Mouse (Mus musculus) brain, embryonic 14.5 days (tissue): ENCODE results near the gene Ctrl.

Experiments
- CTCF ChIP-seq: fragments of 200-500 bp; IDR thresholded peaks from 2 replicates; pipeline ENCODE4 v1.5.1; 2012; ENCODE audit warnings: inconsistent platforms, mild to moderate bottlenecking, moderate library complexity, borderline replicate concordance; ENCODE audit not compliant: insufficient read depth, insufficient read length; ENCODE audit errors: extremely low read depth
- POLR2A ChIP-seq: fragments of 200-500 bp; IDR thresholded peaks from 2 replicates; pipeline ENCODE4 v1.6.1; 2012; ENCODE audit warnings: mild to moderate bottlenecking, inconsistent platforms, borderline replicate concordance; ENCODE audit not compliant: poor library complexity, insufficient read depth, insufficient read length, severe bottlenecking; ENCODE audit errors: extremely low read depth

GRCm38 (mm10) chr8:105956556-105956955, 22.9 kb upstream of the Ctrl start:
- no peak for TF ChIP-seq CTCF
- TF ChIP-seq POLR2A, result no peak
